Mouse (Mus musculus) embryo, embryonic 10 days (tissue): ENCODE measurements around the gene Gbp9.
"Not testable (repeated sequence)": the region's sequence is repeated elsewhere in the genome, so short reads cannot be mapped to it uniquely, and the experiment has no call there.

Source experiments
- DNase-seq: peaks from one replicate; pipeline ENCODE4 v3.0.0-alpha.2; 2015; ENCODE audit warnings: low spot score

Gene Gbp9

GRCm38 (mm10) chr5:105060224-105060623 is 79.1 kb downstream of the Gbp9 start:
- DNase-seq: no peak

GRCm38 (mm10) chr5:105055279-105055678 is 84.1 kb downstream of the Gbp9 start:
- no peak for DNase-seq

- not testable (repeated sequence) for DNase-seq
These were observed 85.7 kb downstream of the Gbp9 start for GRCm38 (mm10) chr5:105053471-105054169.

GRCm38 (mm10) chr5:105032362-105032761 is 107.0 kb downstream of the Gbp9 start:
- no peak for DNase-seq
